Mouse (Mus musculus) erythroid progenitor cell, adult 5-6 weeks (primary cell): ENCODE results near the gene Kifc5b. TPM values are rescaled to one million over a fixed set of nuclear protein-coding genes. Genes with fewer than 3 reads are reported as not detected.
"Not testable (repeated sequence)": the region's sequence is repeated elsewhere in the genome, so short reads cannot be mapped to it uniquely, and the experiment has no call there.

Experiments
- ATAC-seq: replicated peaks from 2 replicates; pipeline ENCODE4 v1.8.0; 2016; ENCODE audit warnings: moderate number of reproducible peaks, mild to moderate bottlenecking, moderate TSS enrichment, inconsistent platforms; ENCODE audit not compliant: poor library complexity, low FRiP score, severe bottlenecking
- total RNA-seq, 2 experiments: library from RNA; stranded (forward) in 1 of 2; stranded (reverse) in 1 of 2; fragments of 150-400 nt in 1 of 2; fragments of 186-747, 209-891 nt in 1 of 2; gene quantifications; 2 replicates each; pipeline versions ENCODE4 v1.2.3 to v1.2.4; 2015 to 2017; ENCODE audit warnings: low replicate concordance in 2 of 2

Kifc5b gene
- total RNA-seq, 2 experiments from 2014 or later, result 34.8 to 197 TPM

GRCm38 (mm10) chr17:26917560-26917959, 669 bp downstream of the Kifc5b start:
- ATAC-seq, result peak; percentile 10; the same call in 1 of the 2 replicates

- no peak for ATAC-seq
Observed at GRCm38 (mm10) chr17:26918343-26918742, 1.5 kb downstream of the Kifc5b start.

GRCm38 (mm10) chr17:26919516-26919915, 2.6 kb downstream of the Kifc5b start:
- ATAC-seq, result not testable (repeated sequence)

GRCm38 (mm10) chr17:26922368-26922767, 5.5 kb downstream of the Kifc5b start:
- ATAC-seq, result not testable (repeated sequence)

GRCm38 (mm10) chr17:26925414-26925813, 8.5 kb downstream of the Kifc5b start:
- 0 out of 2 replicates have a peak, but pooled peaks have one; percentile 33 for ATAC-seq

GRCm38 (mm10) chr17:26931795-26932194, 14.9 kb downstream of the Kifc5b start:
- ATAC-seq, result not testable (repeated sequence)

- peak; percentile 92 for ATAC-seq
Observed at GRCm38 (mm10) chr17:26932839-26933398, 16.0 kb downstream of the Kifc5b start, which contains the start of gene Phf1. Gene Phf1 (plus strand): TSS chr17:26933052.

GRCm38 (mm10) chr17:26933419-26933818, 16.5 kb downstream of the Kifc5b start:
- ATAC-seq, result no peak

- ATAC-seq, result no peak
Observed at GRCm38 (mm10) chr17:26933885-26934827, 17.3 kb downstream of the Kifc5b start.

GRCm38 (mm10) chr17:26935027-26935426, 18.1 kb downstream of the Kifc5b start:
- no peak for ATAC-seq

- no peak for ATAC-seq
Observed at GRCm38 (mm10) chr17:26936453-26936852, 19.6 kb downstream of the Kifc5b start.

- ATAC-seq, result no peak
Observed at GRCm38 (mm10) chr17:26936921-26937695, 20.2 kb downstream of the Kifc5b start.

- ATAC-seq, result no peak
Observed at GRCm38 (mm10) chr17:26937883-26938695, 21.2 kb downstream of the Kifc5b start.

- peak; percentile 13; the same call in 1 of the 2 replicates for ATAC-seq
Observed at GRCm38 (mm10) chr17:26938731-26939130, 21.8 kb downstream of the Kifc5b start.

- peak; percentile 89 for ATAC-seq
Observed at GRCm38 (mm10) chr17:26939178-26939972, 22.5 kb downstream of the Kifc5b start, which contains the start of gene Cuta. Gene Cuta (minus strand): TSS chr17:26939569.

GRCm38 (mm10) chr17:26939973-26940300, 23.0 kb downstream of the Kifc5b start:
- ATAC-seq, result no peak

- no peak for ATAC-seq
Observed at GRCm38 (mm10) chr17:26941031-26941789, 24.3 kb downstream of the Kifc5b start, which contains the start of gene Syngap1. Gene Syngap1 (plus strand): TSS chr17:26941253.
